Mouse (Mus musculus): Measurements from ENCODE around the gene Ltbp2. TPM values are rescaled to one million over a fixed set of nuclear protein-coding genes. Genes with fewer than 3 reads are reported as not detected.

Gene Ltbp2
- polyA plus RNA-seq, 1 experiment from 2014 or later, result 0.31 TPM

DNA sequence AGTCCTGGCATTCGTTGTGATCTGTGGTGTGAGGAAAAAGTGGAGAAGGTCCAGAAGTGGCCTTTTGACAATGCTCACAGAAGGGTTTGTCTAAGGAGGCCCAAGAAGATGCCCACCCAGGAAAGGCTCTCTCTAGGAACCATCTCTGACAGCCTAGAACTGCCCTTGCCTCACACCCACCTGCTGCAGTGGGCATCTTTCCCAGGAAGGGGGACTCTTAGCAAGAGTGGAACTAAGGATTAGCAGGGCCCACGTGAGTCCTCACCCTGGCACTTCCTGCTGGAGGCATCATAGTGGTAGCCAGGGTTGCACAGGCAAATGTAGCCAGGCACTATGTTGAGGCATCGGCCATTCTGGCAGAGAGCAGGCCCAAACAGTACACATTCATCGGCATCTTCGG is 90.2 kb downstream of the Ltbp2 start:
- Histone ChIP-seq H3K4me1 (ENCODE audit: control insufficient read depth, insufficient read depth, low read depth, low read length) (peaks cover 3% of the 10 kb centered on the region; the same call in 1 of the 2 replicates), H3K36me3 (ENCODE audit: control insufficient read depth, insufficient read depth, low read length) (no peaks in the 10 kb centered on the region), H3K9ac (ENCODE audit: low read depth, low read length) (no peak overlapping the region), H3K4me3 (ENCODE audit: low read length) (no peak overlapping the region), H3K27me3 (replicated peaks; ENCODE audit: control insufficient read depth, insufficient read depth, low read length) (no peaks in the 10 kb centered on the region), H3K9me3 (ENCODE audit: control insufficient read depth, low read length) (no peaks in the 10 kb centered on the region), H3K27ac (ENCODE audit: low read depth, low read length) (no peak overlapping the region), H3K4me2 (ENCODE audit: low read length) (no peak overlapping the region)
- 75% methylated on average over 5 of the region's 5 CpGs for WGBS
- ATAC-seq, result no peak

DNA sequence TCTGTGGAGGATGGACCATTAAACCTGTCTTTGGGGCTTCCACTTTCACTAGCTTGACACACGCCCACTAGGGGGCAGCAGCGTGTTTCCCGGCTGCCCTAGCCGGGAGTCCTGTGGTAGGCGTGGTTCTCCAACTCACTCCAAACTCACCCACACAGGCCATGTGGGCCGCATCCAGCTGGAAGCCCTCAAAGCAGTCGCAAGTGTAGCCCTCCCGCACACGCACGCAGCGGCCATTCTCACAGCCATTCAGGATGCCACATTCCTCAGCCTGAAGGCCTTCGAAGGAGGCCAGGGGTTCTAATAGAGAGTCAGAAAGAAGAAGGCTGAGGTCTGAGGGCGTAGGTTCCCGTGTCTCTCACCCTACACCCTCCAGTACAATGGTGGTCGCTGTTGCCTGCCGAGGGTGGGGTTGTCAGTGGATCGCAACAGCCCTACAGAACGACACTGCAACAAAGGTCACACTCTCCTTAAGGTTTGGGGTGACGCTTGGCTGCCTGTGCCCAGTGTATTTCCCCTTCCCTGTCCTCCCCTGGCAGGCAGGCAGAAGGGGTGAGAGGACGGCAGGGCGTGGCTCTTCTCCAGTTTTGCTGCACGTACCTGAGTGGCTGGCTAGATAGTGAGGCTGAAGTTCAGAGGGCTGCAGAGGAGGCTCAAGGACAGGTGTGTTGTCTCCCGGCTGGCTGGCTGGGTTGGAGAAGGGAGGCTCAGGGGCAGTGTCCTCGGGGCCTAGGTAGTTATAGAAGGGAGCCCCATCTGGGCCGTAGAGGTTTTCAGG is 91.5 kb downstream of the Ltbp2 start:
- H3K9me3 ChIP-seq (ENCODE audit: control insufficient read depth, low read length), result no peaks in the 10 kb centered on the region
- peak; percentile 87 for ATAC-seq
- WGBS, result 35% methylated on average over 25 of the region's 25 CpGs
- H3K4me3 ChIP-seq (ENCODE audit: low read length), result no peak overlapping the region
- peaks cover 3% of the 10 kb centered on the region; the same call in 1 of the 2 replicates for H3K4me1 ChIP-seq (ENCODE audit: control insufficient read depth, insufficient read depth, low read depth, low read length)
- H3K36me3 ChIP-seq (ENCODE audit: control insufficient read depth, insufficient read depth, low read length), result no peaks in the 10 kb centered on the region
- peak overlapping the region; percentile 39 for H3K4me2 ChIP-seq (ENCODE audit: low read length)
- H3K9ac ChIP-seq (ENCODE audit: low read depth, low read length), result no peak overlapping the region; the same call in 1 of the 2 replicates
- no peaks in the 10 kb centered on the region for H3K27me3 ChIP-seq (replicated peaks; ENCODE audit: control insufficient read depth, insufficient read depth, low read length)
- no peak overlapping the region for H3K27ac ChIP-seq (ENCODE audit: low read depth, low read length)

GRCm38 (mm10) chr12:84776229-84776628 is 100.1 kb downstream of the Ltbp2 start:
- H3K4me3 ChIP-seq (ENCODE audit: low read length), result no peak overlapping the region
- H3K36me3 ChIP-seq (ENCODE audit: control insufficient read depth, insufficient read depth, low read length), result no peaks in the 10 kb centered on the region
- H3K9ac ChIP-seq (ENCODE audit: low read depth, low read length), result no peak overlapping the region
- no peaks in the 10 kb centered on the region for H3K27me3 ChIP-seq (replicated peaks; ENCODE audit: control insufficient read depth, insufficient read depth, low read length)
- H3K9me3 ChIP-seq (ENCODE audit: control insufficient read depth, low read length), result no peaks in the 10 kb centered on the region
- peaks cover 18% of the 10 kb centered on the region for H3K4me1 ChIP-seq (ENCODE audit: control insufficient read depth, insufficient read depth, low read depth, low read length)
- no peak overlapping the region for H3K27ac ChIP-seq (ENCODE audit: low read depth, low read length)
- H3K4me2 ChIP-seq (ENCODE audit: low read length), result no peak overlapping the region
- no peak for ATAC-seq

GRCm38 (mm10) chr12:84774376-84774775 is 102.0 kb downstream of the Ltbp2 start:
- H3K4me3 ChIP-seq (ENCODE audit: low read length), result no peak overlapping the region
- no peaks in the 10 kb centered on the region for H3K27me3 ChIP-seq (replicated peaks; ENCODE audit: control insufficient read depth, insufficient read depth, low read length)
- H3K9me3 ChIP-seq (ENCODE audit: control insufficient read depth, low read length), result no peaks in the 10 kb centered on the region
- peak overlapping the region; percentile 82 for H3K4me2 ChIP-seq (ENCODE audit: low read length)
- H3K36me3 ChIP-seq (ENCODE audit: control insufficient read depth, insufficient read depth, low read length), result no peaks in the 10 kb centered on the region
- H3K4me1 ChIP-seq (ENCODE audit: control insufficient read depth, insufficient read depth, low read depth, low read length), result peaks cover 21% of the 10 kb centered on the region
- 84% methylated on average over 6 of the region's 6 CpGs for WGBS
- no peak overlapping the region for H3K27ac ChIP-seq (ENCODE audit: low read depth, low read length)
- ATAC-seq, result no peak
- no peak overlapping the region for H3K9ac ChIP-seq (ENCODE audit: low read depth, low read length)

GRCm38 (mm10) chr12:84773476-84773875 is 102.9 kb downstream of the Ltbp2 start:
- ATAC-seq, result no peak
- peak overlapping the region; percentile 86 for H3K9ac ChIP-seq (ENCODE audit: low read depth, low read length)

GRCm38 (mm10) chr12:84772726-84773441 is 103.4 kb downstream of the Ltbp2 start, which contains the start of the genes Npc2 and Isca2:
Gene Npc2, minus strand, starts transcription at chr12:84773152.
Gene Isca2, plus strand, starts transcription at chr12:84773251.
- H3K36me3 ChIP-seq (ENCODE audit: control insufficient read depth, insufficient read depth, low read length), result no peaks in the 10 kb centered on the region
- H3K9ac ChIP-seq (ENCODE audit: low read depth, low read length), result peak within 1 kb of the TSS; percentile 86
- H3K4me3 ChIP-seq (ENCODE audit: low read length), result peak within 1 kb of the TSS; percentile 76
- no peaks in the 10 kb centered on the region for H3K27me3 ChIP-seq (replicated peaks; ENCODE audit: control insufficient read depth, insufficient read depth, low read length)
- WGBS, result 0% methylated on average over 50 of the region's 50 CpGs
- no peaks in the 10 kb centered on the region for H3K9me3 ChIP-seq (ENCODE audit: control insufficient read depth, low read length)
- peak; percentile 99 for ATAC-seq
- H3K27ac ChIP-seq (ENCODE audit: low read depth, low read length), result peak within 1 kb of the TSS; percentile 87
- peak within 1 kb of the TSS; percentile 82 for H3K4me2 ChIP-seq (ENCODE audit: low read length)
- peaks cover 21% of the 10 kb centered on the region for H3K4me1 ChIP-seq (ENCODE audit: control insufficient read depth, insufficient read depth, low read depth, low read length)

More at GRCm38 (mm10) chr12:84773476-84773875, 102.9 kb downstream of the Ltbp2 start:
- H3K4me1 ChIP-seq (ENCODE audit: control insufficient read depth, insufficient read depth, low read depth, low read length), result peaks cover 21% of the 10 kb centered on the region
- H3K9me3 ChIP-seq (ENCODE audit: control insufficient read depth, low read length), result no peaks in the 10 kb centered on the region
- no peaks in the 10 kb centered on the region for H3K36me3 ChIP-seq (ENCODE audit: control insufficient read depth, insufficient read depth, low read length)
- WGBS, result under 1% methylated on average over 20 of the region's 20 CpGs
- peak overlapping the region; percentile 76 for H3K4me3 ChIP-seq (ENCODE audit: low read length)
- H3K4me2 ChIP-seq (ENCODE audit: low read length), result peak overlapping the region; percentile 82
- H3K27me3 ChIP-seq (replicated peaks; ENCODE audit: control insufficient read depth, insufficient read depth, low read length), result no peaks in the 10 kb centered on the region
- peak overlapping the region; percentile 87 for H3K27ac ChIP-seq (ENCODE audit: low read depth, low read length)

DNA sequence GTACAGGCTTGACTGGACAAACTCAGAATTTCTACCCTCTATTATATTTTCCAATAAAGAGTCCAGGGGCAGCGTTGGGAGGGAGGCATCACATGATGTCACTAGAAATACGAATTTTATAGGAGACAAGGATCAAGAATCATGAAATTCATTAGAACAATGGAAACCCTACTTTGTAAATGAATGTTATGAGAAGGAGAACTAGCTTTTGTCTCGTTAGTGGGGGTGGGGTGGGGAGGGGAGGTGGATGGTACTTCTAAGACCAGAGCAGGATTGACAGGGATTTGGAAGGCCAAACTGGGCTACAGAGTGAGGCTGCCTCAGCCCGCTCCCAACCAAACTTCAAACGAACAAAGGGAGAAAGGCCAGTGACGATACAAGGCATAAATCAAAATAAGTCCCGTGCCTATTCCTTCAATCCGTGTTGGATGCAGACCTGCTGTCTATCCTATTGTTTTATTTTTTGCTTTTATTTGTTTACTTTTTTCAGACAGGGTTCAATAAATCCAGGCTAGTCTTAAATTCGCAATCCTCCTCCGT is 104.3 kb downstream of the Ltbp2 start:
- H3K27ac ChIP-seq (ENCODE audit: low read depth, low read length), result peak overlapping the region; percentile 87
- H3K4me1 ChIP-seq (ENCODE audit: control insufficient read depth, insufficient read depth, low read depth, low read length), result peaks cover 21% of the 10 kb centered on the region
- H3K9ac ChIP-seq (ENCODE audit: low read depth, low read length), result peak overlapping the region; percentile 78
- ATAC-seq, result no peak
- peak overlapping the region; percentile 76 for H3K4me3 ChIP-seq (ENCODE audit: low read length)
- no peaks in the 10 kb centered on the region for H3K9me3 ChIP-seq (ENCODE audit: control insufficient read depth, low read length)
- no peaks in the 10 kb centered on the region for H3K27me3 ChIP-seq (replicated peaks; ENCODE audit: control insufficient read depth, insufficient read depth, low read length)
- H3K36me3 ChIP-seq (ENCODE audit: control insufficient read depth, insufficient read depth, low read length), result no peaks in the 10 kb centered on the region
- peak overlapping the region; percentile 65 for H3K4me2 ChIP-seq (ENCODE audit: low read length)
- 2% methylated on average over 10 of the region's 10 CpGs for WGBS

- Histone ChIP-seq H3K27me3 (replicated peaks; ENCODE audit: control insufficient read depth, insufficient read depth, low read length) (no peaks in the 10 kb centered on the region), H3K27ac (ENCODE audit: low read depth, low read length) (no peak overlapping the region), H3K36me3 (ENCODE audit: control insufficient read depth, insufficient read depth, low read length) (no peaks in the 10 kb centered on the region), H3K4me2 (ENCODE audit: low read length) (no peak overlapping the region), H3K9ac (ENCODE audit: low read depth, low read length) (no peak overlapping the region), H3K4me1 (ENCODE audit: control insufficient read depth, insufficient read depth, low read depth, low read length) (peaks cover 21% of the 10 kb centered on the region), H3K4me3 (ENCODE audit: low read length) (no peak overlapping the region), H3K9me3 (ENCODE audit: control insufficient read depth, low read length) (no peaks in the 10 kb centered on the region)
- WGBS, result 88% methylated on average over 7 of the region's 7 CpGs
- no peak for ATAC-seq
Observed at GRCm38 (mm10) chr12:84769624-84770023, 106.7 kb downstream of the Ltbp2 start.

- no peaks in the 10 kb centered on the region for H3K9me3 ChIP-seq (ENCODE audit: control insufficient read depth, low read length)
- ATAC-seq, result no peak
- no peak overlapping the region for H3K27ac ChIP-seq (ENCODE audit: low read depth, low read length)
- peaks cover 10% of the 10 kb centered on the region for H3K36me3 ChIP-seq (ENCODE audit: control insufficient read depth, insufficient read depth, low read length)
- 95% methylated on average over 6 of the region's 6 CpGs for WGBS
- no peak overlapping the region for H3K9ac ChIP-seq (ENCODE audit: low read depth, low read length)
- peaks cover 11% of the 10 kb centered on the region for H3K4me1 ChIP-seq (ENCODE audit: control insufficient read depth, insufficient read depth, low read depth, low read length)
- no peaks in the 10 kb centered on the region for H3K27me3 ChIP-seq (replicated peaks; ENCODE audit: control insufficient read depth, insufficient read depth, low read length)
- H3K4me3 ChIP-seq (ENCODE audit: low read length), result no peak overlapping the region
- H3K4me2 ChIP-seq (ENCODE audit: low read length), result no peak overlapping the region
Observed at GRCm38 (mm10) chr12:84767510-84767909, 108.8 kb downstream of the Ltbp2 start.

All from hindbrain, embryonic 16.5 days (tissue).